Mouse (Mus musculus): Measurements from ENCODE around the gene Tcf12. TPM values are rescaled to one million over a fixed set of nuclear protein-coding genes. Genes with fewer than 3 reads are reported as not detected.

The Tcf12 gene
- polyA plus RNA-seq, 1 experiment from 2014 or later = 37.2 TPM

- 61% methylated on average over 2 of the region's 2 CpGs for WGBS
- no peak overlapping the region; the same call in 1 of the 2 replicates for H3K27ac ChIP-seq (ENCODE audit: low read depth, low read length)
- DNase-seq (ENCODE audit: low spot score) = no peak
- ATAC-seq (replicated peaks; ENCODE audit: low FRiP score) = no peak
- no peak overlapping the region for H3K9ac ChIP-seq (ENCODE audit: low read depth, low read length)
- H3K4me2 ChIP-seq = peak overlapping the region; percentile 12; the same call in 1 of the 2 replicates
- H3K36me3 ChIP-seq (ENCODE audit: control insufficient read depth, insufficient read depth, low read length) = no peaks in the 10 kb centered on the region
- no peaks in the 10 kb centered on the region for H3K27me3 ChIP-seq (replicated peaks; ENCODE audit: control insufficient read depth, insufficient read depth, low read length)
- H3K4me3 ChIP-seq (ENCODE audit: low read depth, low read length) = no peak overlapping the region
- H3K9me3 ChIP-seq (ENCODE audit: control insufficient read depth, low read length) = no peaks in the 10 kb centered on the region
- 0 out of 2 replicates have a peak, but pooled peaks cover 3% of the 10 kb centered on the region for H3K4me1 ChIP-seq (replicated peaks; ENCODE audit: control insufficient read depth, insufficient read depth, low read length)
Observed at GRCm38 (mm10) chr9:71895931-71896724, 215.5 kb downstream of the Tcf12 start.

DNA sequence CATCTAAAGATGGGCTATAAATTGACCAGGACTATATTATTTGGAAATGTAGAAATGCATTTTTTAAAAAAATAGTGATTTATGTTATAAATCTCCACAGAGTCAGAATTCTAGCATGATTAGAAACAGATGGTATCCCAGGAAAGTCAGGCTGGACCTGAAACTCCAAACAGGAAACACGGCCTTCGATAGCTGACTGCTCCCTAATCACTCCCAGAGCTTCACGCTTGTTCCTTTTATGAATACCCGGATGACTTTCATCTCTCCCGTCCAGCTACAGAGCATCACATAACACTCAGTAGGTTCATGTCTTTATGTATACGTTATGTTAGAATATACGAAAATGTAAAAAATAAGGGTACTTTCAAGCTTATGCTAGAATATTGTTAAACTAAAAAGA is 216.4 kb downstream of the Tcf12 start:
- DNase-seq (ENCODE audit: low spot score) = no peak
- H3K27ac ChIP-seq (ENCODE audit: low read depth, low read length) = no peak overlapping the region

DNA sequence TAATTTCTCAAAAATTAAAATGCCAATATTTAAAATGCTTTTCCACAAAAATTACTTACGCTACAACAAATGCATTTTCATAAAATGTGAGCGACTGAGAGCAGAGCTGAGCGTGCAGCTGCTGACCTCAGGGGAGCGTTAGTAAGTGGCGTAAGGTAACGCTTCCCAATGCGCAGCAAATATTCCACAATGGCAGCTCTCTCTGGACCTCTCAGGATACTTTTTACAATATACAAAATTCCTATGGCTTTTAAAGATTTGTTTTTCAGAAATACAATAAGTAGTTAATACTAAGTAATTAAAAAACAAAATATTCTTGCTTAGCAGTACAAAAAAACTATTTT is 216.8 kb downstream of the Tcf12 start:
- no peak overlapping the region for H3K4me3 ChIP-seq (ENCODE audit: low read depth, low read length)
- H3K9me3 ChIP-seq (ENCODE audit: control insufficient read depth, low read length) = no peaks in the 10 kb centered on the region
- WGBS = 89% methylated on average over 7 of the region's 7 CpGs
- no peak overlapping the region for H3K4me2 ChIP-seq
- no peak overlapping the region for H3K27ac ChIP-seq (ENCODE audit: low read depth, low read length)
- ATAC-seq (replicated peaks; ENCODE audit: low FRiP score) = no peak
- H3K36me3 ChIP-seq (ENCODE audit: control insufficient read depth, insufficient read depth, low read length) = no peaks in the 10 kb centered on the region
- no peak overlapping the region for H3K9ac ChIP-seq (ENCODE audit: low read depth, low read length)
- DNase-seq (ENCODE audit: low spot score) = no peak
- H3K4me1 ChIP-seq (replicated peaks; ENCODE audit: control insufficient read depth, insufficient read depth, low read length) = 0 out of 2 replicates have a peak, but pooled peaks cover 3% of the 10 kb centered on the region
- no peaks in the 10 kb centered on the region for H3K27me3 ChIP-seq (replicated peaks; ENCODE audit: control insufficient read depth, insufficient read depth, low read length)

More for the DNA sequence above, 216.4 kb downstream of the Tcf12 start:
- Histone ChIP-seq H3K9ac (ENCODE audit: low read depth, low read length) (no peak overlapping the region), H3K4me2 (no peak overlapping the region), H3K27me3 (replicated peaks; ENCODE audit: control insufficient read depth, insufficient read depth, low read length) (no peaks in the 10 kb centered on the region), H3K9me3 (ENCODE audit: control insufficient read depth, low read length) (no peaks in the 10 kb centered on the region), H3K36me3 (ENCODE audit: control insufficient read depth, insufficient read depth, low read length) (no peaks in the 10 kb centered on the region), H3K4me1 (replicated peaks; ENCODE audit: control insufficient read depth, insufficient read depth, low read length) (0 out of 2 replicates have a peak, but pooled peaks cover 3% of the 10 kb centered on the region), H3K4me3 (ENCODE audit: low read depth, low read length) (no peak overlapping the region)
- WGBS = 78% methylated on average over 7 of the region's 7 CpGs
- ATAC-seq (replicated peaks; ENCODE audit: low FRiP score) = no peak

- Histone ChIP-seq H3K4me3 (ENCODE audit: low read depth, low read length) (no peak overlapping the region), H3K4me2 (peak overlapping the region; percentile 16; the same call in 1 of the 2 replicates), H3K27ac (ENCODE audit: low read depth, low read length) (no peak overlapping the region), H3K9ac (ENCODE audit: low read depth, low read length) (no peak overlapping the region), H3K4me1 (replicated peaks; ENCODE audit: control insufficient read depth, insufficient read depth, low read length) (0 out of 2 replicates have a peak, but pooled peaks cover 3% of the 10 kb centered on the region), H3K27me3 (replicated peaks; ENCODE audit: control insufficient read depth, insufficient read depth, low read length) (no peaks in the 10 kb centered on the region), H3K36me3 (ENCODE audit: control insufficient read depth, insufficient read depth, low read length) (no peaks in the 10 kb centered on the region), H3K9me3 (ENCODE audit: control insufficient read depth, low read length) (no peaks in the 10 kb centered on the region)
- ATAC-seq (replicated peaks; ENCODE audit: low FRiP score) = no peak
- DNase-seq (ENCODE audit: low spot score) = no peak
- WGBS = 84% methylated on average over 11 of the region's 11 CpGs
Observed at GRCm38 (mm10) chr9:71894246-71894942, 217.3 kb downstream of the Tcf12 start.

DNA sequence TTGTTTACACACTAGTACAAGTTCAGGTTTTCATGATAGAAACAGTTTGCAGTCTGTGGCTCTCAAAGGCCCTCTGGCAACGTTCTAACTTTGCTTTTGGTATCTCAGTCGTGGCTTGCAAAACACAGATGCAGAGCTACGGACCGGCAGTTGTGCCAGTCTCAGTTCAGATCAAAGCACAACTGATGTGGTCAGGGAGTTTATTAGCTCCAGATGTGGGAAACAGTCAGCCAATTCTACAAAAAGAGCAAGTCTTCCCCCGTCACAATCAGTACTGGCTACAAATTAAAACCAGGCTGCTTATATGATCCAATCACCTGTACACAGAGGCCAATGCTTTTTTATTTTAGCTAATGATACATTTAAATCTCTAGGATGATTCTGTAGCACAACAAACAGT is 223.2 kb downstream of the Tcf12 start:
- 62% methylated on average over 5 of the region's 5 CpGs for WGBS
- Histone ChIP-seq H3K36me3 (ENCODE audit: control insufficient read depth, insufficient read depth, low read length) (0 out of 2 replicates have a peak, but pooled peaks cover 3% of the 10 kb centered on the region), H3K4me3 (ENCODE audit: low read depth, low read length) (no peak overlapping the region), H3K27me3 (replicated peaks; ENCODE audit: control insufficient read depth, insufficient read depth, low read length) (no peaks in the 10 kb centered on the region), H3K4me2 (no peak overlapping the region), H3K9me3 (ENCODE audit: control insufficient read depth, low read length) (no peaks in the 10 kb centered on the region), H3K27ac (ENCODE audit: low read depth, low read length) (no peak overlapping the region), H3K4me1 (replicated peaks; ENCODE audit: control insufficient read depth, insufficient read depth, low read length) (no peaks in the 10 kb centered on the region), H3K9ac (ENCODE audit: low read depth, low read length) (no peak overlapping the region)
- ATAC-seq (replicated peaks; ENCODE audit: low FRiP score) (no peak), DNase-seq (ENCODE audit: low spot score) (no peak)

GRCm38 (mm10) chr9:71880629-71881028 is 231.0 kb downstream of the Tcf12 start:
- Histone ChIP-seq H3K4me1 (replicated peaks; ENCODE audit: control insufficient read depth, insufficient read depth, low read length) (no peaks in the 10 kb centered on the region; the same call in 1 of the 2 replicates), H3K4me3 (ENCODE audit: low read depth, low read length) (no peak overlapping the region), H3K27ac (ENCODE audit: low read depth, low read length) (no peak overlapping the region), H3K9me3 (ENCODE audit: control insufficient read depth, low read length) (no peaks in the 10 kb centered on the region), H3K36me3 (ENCODE audit: control insufficient read depth, insufficient read depth, low read length) (peaks cover 10% of the 10 kb centered on the region; the same call in 1 of the 2 replicates), H3K27me3 (replicated peaks; ENCODE audit: control insufficient read depth, insufficient read depth, low read length) (no peaks in the 10 kb centered on the region), H3K4me2 (no peak overlapping the region), H3K9ac (ENCODE audit: low read depth, low read length) (no peak overlapping the region)
- ATAC-seq (replicated peaks; ENCODE audit: low FRiP score) = no peak
- no peak for DNase-seq (ENCODE audit: low spot score)
- WGBS = 53% methylated on average over 1 of the region's 1 CpGs

GRCm38 (mm10) chr9:71879972-71880371 is 231.7 kb downstream of the Tcf12 start:
- Histone ChIP-seq H3K4me1 (replicated peaks; ENCODE audit: control insufficient read depth, insufficient read depth, low read length) (no peaks in the 10 kb centered on the region; the same call in 1 of the 2 replicates), H3K4me3 (ENCODE audit: low read depth, low read length) (no peak overlapping the region), H3K9me3 (ENCODE audit: control insufficient read depth, low read length) (no peaks in the 10 kb centered on the region), H3K27me3 (replicated peaks; ENCODE audit: control insufficient read depth, insufficient read depth, low read length) (no peaks in the 10 kb centered on the region), H3K4me2 (no peak overlapping the region), H3K36me3 (ENCODE audit: control insufficient read depth, insufficient read depth, low read length) (peaks cover 10% of the 10 kb centered on the region; the same call in 1 of the 2 replicates), H3K27ac (ENCODE audit: low read depth, low read length) (no peak overlapping the region), H3K9ac (ENCODE audit: low read depth, low read length) (no peak overlapping the region)
- no peak for DNase-seq (ENCODE audit: low spot score)
- ATAC-seq (replicated peaks; ENCODE audit: low FRiP score) = no peak
- 76% methylated on average over 5 of the region's 5 CpGs for WGBS

DNA sequence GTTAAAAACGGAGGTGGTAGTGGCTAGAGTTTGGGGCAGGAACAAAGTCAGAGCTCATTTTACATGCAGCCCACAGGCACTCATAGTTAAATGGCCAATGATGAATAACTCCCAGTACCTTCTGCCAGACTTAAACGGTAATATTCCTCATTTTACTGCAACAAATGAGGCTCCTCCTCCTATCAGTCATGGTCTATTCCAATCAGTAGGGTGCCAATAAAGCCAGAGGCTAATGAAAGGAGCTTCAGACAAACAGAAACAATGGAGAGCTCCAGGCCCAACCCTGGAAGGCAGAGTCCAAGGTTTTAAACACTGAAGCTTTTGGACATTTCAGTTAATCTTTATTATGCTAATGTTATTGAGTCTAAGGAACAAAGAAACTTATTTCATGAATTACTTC is 232.3 kb downstream of the Tcf12 start:
- Histone ChIP-seq H3K4me2 (no peak overlapping the region), H3K4me3 (ENCODE audit: low read depth, low read length) (no peak overlapping the region), H3K36me3 (ENCODE audit: control insufficient read depth, insufficient read depth, low read length) (peaks cover 14% of the 10 kb centered on the region), H3K9ac (ENCODE audit: low read depth, low read length) (no peak overlapping the region), H3K9me3 (ENCODE audit: control insufficient read depth, low read length) (no peaks in the 10 kb centered on the region), H3K27ac (ENCODE audit: low read depth, low read length) (no peak overlapping the region), H3K27me3 (replicated peaks; ENCODE audit: control insufficient read depth, insufficient read depth, low read length) (no peaks in the 10 kb centered on the region), H3K4me1 (replicated peaks; ENCODE audit: control insufficient read depth, insufficient read depth, low read length) (no peaks in the 10 kb centered on the region; the same call in 1 of the 2 replicates)
- 60% methylated on average over 2 of the region's 2 CpGs for WGBS
- no peak for DNase-seq (ENCODE audit: low spot score)
- no peak for ATAC-seq (replicated peaks; ENCODE audit: low FRiP score)
